Mouse (Mus musculus) liver, embryonic 14.5 days (tissue): ENCODE data around the gene Ccer1.

Experiments used
- CTCF ChIP-seq: IDR thresholded peaks from 2 replicates; pipeline ENCODE4 v1.5.1; 2016; ENCODE audit warnings: antibody characterized with exemption, low read depth, control low read depth
- EP300 ChIP-seq: IDR thresholded peaks from 2 replicates; pipeline ENCODE4 v1.6.1; 2016; ENCODE audit warnings: antibody characterized with exemption, low read depth

- no peak for TF ChIP-seq CTCF
- TF ChIP-seq EP300, result no peak
These were observed 22.7 kb upstream of the Ccer1 start for GRCm38 (mm10) chr10:97670202-97670601.
